Comparison of ENCODE assay signal across 8 mouse cellular contexts in genomic region chr8:110217681-110218131, GRCm38 (mm10). TPM values are rescaled to one million over a fixed set of nuclear protein-coding genes. Genes with fewer than 3 reads are reported as not detected.
DNase-seq lines count a peak whose midpoint lies in the region; ATAC-seq and TF ChIP-seq lines count a peak whose summit lies in the region.

No protein-coding gene starts in this region.

- intact Hi-C loops in heart, postnatal 10 days (cut with DNase I): loop anchor here (10.0 kb wide), 1 partner anchor 397 kb away; the partner anchor contains the start of gene Vac14

- DNase-seq in heart, postnatal 10 days: peak; percentile 100
- peak; percentile 98 for DNase-seq in large intestine, adult 2 months (ENCODE audit: low read depth, low spot score)
- peak; percentile 99 for DNase-seq in liver, postnatal 0 days
- peak; percentile 100 for DNase-seq in testis, postnatal 10 days (ENCODE audit: low spot score)

- no peak overlapping the region for H3K27ac ChIP-seq in ES-Bruce4 (ENCODE audit: insufficient read depth, low read length)
- H3K27ac ChIP-seq in forebrain, embryonic 13.5 days: peak overlapping the region; percentile 68
- no peak overlapping the region for H3K27ac ChIP-seq in liver, postnatal 0 days (ENCODE audit: low read depth)
- peak overlapping the region; percentile 75; the same call in 1 of the 2 replicates for H3K27ac ChIP-seq in neural tube, embryonic 14.5 days (ENCODE audit: low read depth, low read length)

- TF ChIP-seq EP300 in ES-Bruce4 (IDR thresholded peaks at IDR 0.05; ENCODE audit: insufficient read depth, low read depth, low read length): no peak
- TF ChIP-seq EP300 in liver, postnatal 0 days (IDR thresholded peaks at IDR 0.05; ENCODE audit: low read depth): no peak

- peak; percentile 99 for ATAC-seq in cerebellum, adult (ENCODE audit: insufficient number of reproducible peaks, low FRiP score, low TSS enrichment)
- peak; percentile 100 for ATAC-seq in forebrain, embryonic 13.5 days
- peak; percentile 99 for ATAC-seq in liver, postnatal 0 days
- ATAC-seq in neural tube, embryonic 14.5 days (ENCODE audit: low read depth): peak; percentile 100

- no peak for TF ChIP-seq POLR2A in ES-Bruce4 (IDR thresholded peaks at IDR 0.05; ENCODE audit: insufficient read depth, low read length)

- no peak for TF ChIP-seq CTCF in ES-Bruce4 (IDR thresholded peaks at IDR 0.05; ENCODE audit: low read depth, low read length)
- TF ChIP-seq CTCF in liver, postnatal 0 days (IDR thresholded peaks at IDR 0.05; ENCODE audit: low read depth): no peak

- H3K36me3 ChIP-seq in ES-Bruce4 (ENCODE audit: control insufficient read depth, insufficient read depth, low read length, poor library complexity, severe bottlenecking): peaks cover 8% of the 10 kb centered on the region
- peaks cover 20% of the 10 kb centered on the region for H3K36me3 ChIP-seq in forebrain, embryonic 13.5 days (ENCODE audit: poor library complexity, severe bottlenecking)
- H3K36me3 ChIP-seq in liver, postnatal 0 days (replicated peaks; ENCODE audit: insufficient read depth, low read length): peaks cover 20% of the 10 kb centered on the region
- peaks cover 17% of the 10 kb centered on the region for H3K36me3 ChIP-seq in neural tube, embryonic 14.5 days (ENCODE audit: control insufficient read depth, insufficient read depth, low read length)

- 0 out of 2 replicates have a peak overlapping the region, but pooled peaks have one; percentile 1 for H3K9ac ChIP-seq in ES-Bruce4 (ENCODE audit: low read depth, poor library complexity, severe bottlenecking)
- peak overlapping the region; percentile 60 for H3K9ac ChIP-seq in forebrain, embryonic 13.5 days
- H3K9ac ChIP-seq in liver, postnatal 0 days (replicated peaks): peak overlapping the region; percentile 39; the same call in 1 of the 2 replicates
- peak overlapping the region; percentile 43 for H3K9ac ChIP-seq in neural tube, embryonic 14.5 days (replicated peaks; ENCODE audit: low read depth, low read length)

- H3K27me3 ChIP-seq in ES-Bruce4 (ENCODE audit: control insufficient read depth, insufficient read depth, low read length, poor library complexity, severe bottlenecking): peaks cover 4% of the 10 kb centered on the region
- no peaks in the 10 kb centered on the region for H3K27me3 ChIP-seq in forebrain, embryonic 13.5 days
- H3K27me3 ChIP-seq in liver, postnatal 0 days (ENCODE audit: insufficient read depth, low read length): no peaks in the 10 kb centered on the region
- H3K27me3 ChIP-seq in neural tube, embryonic 14.5 days (ENCODE audit: control insufficient read depth, insufficient read depth, low read length): no peaks in the 10 kb centered on the region

- H3K9me3 ChIP-seq in ES-Bruce4 (replicated peaks; ENCODE audit: control insufficient read depth, insufficient read depth, low read length, poor library complexity, severe bottlenecking): no peaks in the 10 kb centered on the region
- H3K9me3 ChIP-seq in forebrain, embryonic 13.5 days (replicated peaks): no peaks in the 10 kb centered on the region
- no peaks in the 10 kb centered on the region for H3K9me3 ChIP-seq in liver, postnatal 0 days (ENCODE audit: low read length)
- no peaks in the 10 kb centered on the region for H3K9me3 ChIP-seq in neural tube, embryonic 14.5 days (ENCODE audit: control insufficient read depth, low read length)

- no peaks in the 10 kb centered on the region for H3K4me1 ChIP-seq in ES-Bruce4 (ENCODE audit: control insufficient read depth, insufficient read depth, low read length)
- peaks cover 27% of the 10 kb centered on the region for H3K4me1 ChIP-seq in forebrain, embryonic 13.5 days
- peaks cover 15% of the 10 kb centered on the region for H3K4me1 ChIP-seq in liver, postnatal 0 days (ENCODE audit: insufficient read depth)
- peaks cover 7% of the 10 kb centered on the region for H3K4me1 ChIP-seq in neural tube, embryonic 14.5 days (ENCODE audit: control insufficient read depth, insufficient read depth, low read length)

- peak overlapping the region; percentile 57 for H3K4me3 ChIP-seq in ES-Bruce4 (ENCODE audit: low read depth, low read length)
- H3K4me3 ChIP-seq in forebrain, embryonic 13.5 days: peak overlapping the region; percentile 60
- H3K4me3 ChIP-seq in liver, postnatal 0 days (ENCODE audit: low read depth, low read length): peak overlapping the region; percentile 62
- peak overlapping the region; percentile 49 for H3K4me3 ChIP-seq in neural tube, embryonic 14.5 days (ENCODE audit: low read depth, low read length)

- H3K4me2 ChIP-seq in forebrain, embryonic 13.5 days: peak overlapping the region; percentile 75
- peak overlapping the region; percentile 83 for H3K4me2 ChIP-seq in liver, postnatal 0 days (ENCODE audit: low read depth, low read length)
- H3K4me2 ChIP-seq in neural tube, embryonic 14.5 days (ENCODE audit: low read depth, low read length): peak overlapping the region; percentile 60

- WGBS in forebrain, embryonic 13.5 days: under 1% methylated on average over 43 of the region's 43 CpGs
- WGBS in large intestine, adult 2 months: under 1% methylated on average over 43 of the region's 43 CpGs
- under 1% methylated on average over 40 of the region's 43 CpGs for WGBS in liver, postnatal 0 days (ENCODE audit: insufficient replicate concordance)
- WGBS in neural tube, embryonic 14.5 days: 1% methylated on average over 43 of the region's 43 CpGs

RNA-seq across cellular contexts. Expression of gene Cmtr2, which starts 2.2 kb away (rescaled TPM):
- polyA plus RNA-seq in ES-Bruce4 (2011; ENCODE audit: insufficient read depth, insufficient read length, low read depth, missing spikeins): 6.1 and 7.7 TPM in 2 replicates
- 10.2 and 12.7 TPM in 2 replicates for polyA plus RNA-seq in forebrain, embryonic 13.5 days (2015; fragmentation: Nextera tagmentation; extraction: Ambion mirVana)
- 1 to 10 TPM; 3.4 to 3.9 TPM for total RNA-seq in heart, postnatal 10 days (2021)
- polyA plus RNA-seq in large intestine, adult 2 months (2012; rRNA removed): 3.6 and 3.9 TPM in 2 replicates
- polyA plus RNA-seq in liver, postnatal 0 days (2015; fragmentation: Nextera tagmentation; extraction: Ambion mirVana): 1.8 and 2.5 TPM in 2 replicates
- 9.6 and 13.2 TPM in 2 replicates for polyA plus RNA-seq in neural tube, embryonic 14.5 days (2014; fragmentation: Nextera tagmentation; extraction: Ambion mirVana)

RNA-seq across cellular contexts. Expression of gene Hydin, which starts 49.1 kb away (rescaled TPM):
- polyA plus RNA-seq in ES-Bruce4 (2011; ENCODE audit: insufficient read depth, insufficient read length, low read depth, missing spikeins): 0.19 and 0.46 TPM in 2 replicates
- 0.31 and 0.47 TPM in 2 replicates for polyA plus RNA-seq in forebrain, embryonic 13.5 days (2015; fragmentation: Nextera tagmentation; extraction: Ambion mirVana)
- under 1 TPM; 0.10 to 0.22 TPM for total RNA-seq in heart, postnatal 10 days (2021)
- polyA plus RNA-seq in large intestine, adult 2 months (2012; rRNA removed): not detected in 2 replicates
- 0.01 and 0.04 TPM in 2 replicates for polyA plus RNA-seq in liver, postnatal 0 days (2015; fragmentation: Nextera tagmentation; extraction: Ambion mirVana)
- 0.22 and 0.37 TPM in 2 replicates for polyA plus RNA-seq in neural tube, embryonic 14.5 days (2014; fragmentation: Nextera tagmentation; extraction: Ambion mirVana)

RNA-seq across cellular contexts. Expression of gene Calb2, which starts 49.7 kb away (rescaled TPM):
- 0.62 and 0.84 TPM in 2 replicates for polyA plus RNA-seq in ES-Bruce4 (2011; ENCODE audit: insufficient read depth, insufficient read length, low read depth, missing spikeins)
- 49.9 and 60.7 TPM in 2 replicates for polyA plus RNA-seq in forebrain, embryonic 13.5 days (2015; fragmentation: Nextera tagmentation; extraction: Ambion mirVana)
- total RNA-seq in heart, postnatal 10 days (2021): under 1 TPM in 1 of 2 experiments, not detected in 1; 0.17 TPM
- polyA plus RNA-seq in large intestine, adult 2 months (2012; rRNA removed): 4.9 and 5.2 TPM in 2 replicates
- not detected in 2 replicates for polyA plus RNA-seq in liver, postnatal 0 days (2015; fragmentation: Nextera tagmentation; extraction: Ambion mirVana)
- polyA plus RNA-seq in neural tube, embryonic 14.5 days (2014; fragmentation: Nextera tagmentation; extraction: Ambion mirVana): 30.3 and 42.7 TPM in 2 replicates

Comparison
In these comparisons a context has a peak if more than half of its experiments do, and no peak if none do; other contexts are left out.
1. H3K27ac ChIP-seq: peak in forebrain, embryonic 13.5 days (single experiment) and neural tube, embryonic 14.5 days (single experiment); none in ES-Bruce4 (single experiment) and liver, postnatal 0 days (single experiment).
2. H3K9ac ChIP-seq: peak in every context shown above with its lines; median percentile 60 in forebrain, embryonic 13.5 days; 43 in neural tube, embryonic 14.5 days; 39 in liver, postnatal 0 days; 1 in ES-Bruce4.
3. Peak in every context shown above with its lines, with median percentiles within 50 percentile points of each other: H3K4me3 ChIP-seq, ATAC-seq, H3K4me2 ChIP-seq and DNase-seq.